In genomic region chr10:78748161-78748560, GRCm38 (mm10) we compare ENCODE assay signal across 18 mouse cellular contexts. TPM values are rescaled to one million over a fixed set of nuclear protein-coding genes. Genes with fewer than 3 reads are reported as not detected.
DNase-seq lines count a peak whose midpoint lies in the region; ATAC-seq lines count a peak whose summit lies in the region.
"Had no signal": no experiment of that assay in that cellular context is flagged by ENCODE, and none has a peak within 500 bp of the region (broad histone marks: within the 10 kb centered on the region; RNA-seq: fewer than 3 reads in every experiment).

No protein-coding gene starts in this region.

- 0 out of 2 replicates have a peak overlapping the region, but pooled peaks have one; percentile 63 for H3K4me2 ChIP-seq in forebrain, embryonic 12.5 days
- H3K4me2 ChIP-seq in forebrain, embryonic 11.5 days (ENCODE audit: low read depth, low read length, severe bottlenecking): no peak overlapping the region
- H3K4me2 ChIP-seq in midbrain, embryonic 11.5 days: no peak overlapping the region
- H3K4me2 ChIP-seq in limb, embryonic 13.5 days (replicated peaks): peak overlapping the region; percentile 74; the same call in 1 of the 2 replicates

- H3K9me3 ChIP-seq in forebrain, embryonic 12.5 days: no peaks in the 10 kb centered on the region
- no peaks in the 10 kb centered on the region for H3K9me3 ChIP-seq in forebrain, embryonic 11.5 days (ENCODE audit: control insufficient read depth, low read length)
- no peaks in the 10 kb centered on the region for H3K9me3 ChIP-seq in midbrain, embryonic 10.5 days (replicated peaks)
- no peaks in the 10 kb centered on the region for H3K9me3 ChIP-seq in midbrain, embryonic 11.5 days (ENCODE audit: control insufficient read depth, low read length)
- H3K9me3 ChIP-seq in limb, embryonic 13.5 days: no peaks in the 10 kb centered on the region
- H3K9me3 ChIP-seq: liver, embryonic 12.5 days had no signal

- no peak overlapping the region for H3K27ac ChIP-seq in forebrain, embryonic 12.5 days
- no peak overlapping the region for H3K27ac ChIP-seq in forebrain, embryonic 11.5 days (ENCODE audit: low read depth, low read length)
- no peak overlapping the region for H3K27ac ChIP-seq in midbrain, embryonic 10.5 days (replicated peaks)
- no peak overlapping the region for H3K27ac ChIP-seq in midbrain, embryonic 11.5 days (ENCODE audit: low read depth, low read length)
- H3K27ac ChIP-seq in limb, embryonic 13.5 days: no peak overlapping the region
- H3K27ac ChIP-seq: gastrocnemius, adult 2 months; liver, embryonic 12.5 days had no signal

- WGBS in forebrain, embryonic 12.5 days: 77% methylated on average over 13 of the region's 13 CpGs
- 78% methylated on average over 13 of the region's 13 CpGs for WGBS in forebrain, embryonic 11.5 days
- WGBS in midbrain, embryonic 10.5 days: 82% methylated on average over 13 of the region's 13 CpGs
- whole genome bisulfite sequencing in midbrain, embryonic 11.5 days: 78% methylated on average over 13 of the region's 13 CpGs
- WGBS in limb, embryonic 13.5 days: 85% methylated on average over 13 of the region's 13 CpGs

- no peak for DNase-seq in forebrain, embryonic 11.5 days (ENCODE audit: low spot score)
- no peak for DNase-seq in midbrain, embryonic 10.5 days (ENCODE audit: low spot score)
- DNase-seq in midbrain, embryonic 11.5 days (ENCODE audit: low spot score, missing footprints): no peak
- no peak for DNase-seq in adrenal gland, adult 18-20 months (ENCODE audit: low spot score in 2 of 2)
- no peak for DNase-seq in thymus, postnatal 0 days (ENCODE audit: low spot score)
- no peak for DNase-seq in yolk sac, embryonic 10.5 days (ENCODE audit: low spot score)
- DNase-seq: adrenal gland, adult 2 months; cerebellum, adult 8-10 months; gastrocnemius, adult 2 months; kidney, adult 2 months; thymus, adult 2 months had no signal

- H3K9ac ChIP-seq in forebrain, embryonic 12.5 days: no peak overlapping the region
- no peak overlapping the region for H3K9ac ChIP-seq in forebrain, embryonic 11.5 days (ENCODE audit: low read length)
- H3K9ac ChIP-seq in midbrain, embryonic 11.5 days (ENCODE audit: low read length): no peak overlapping the region
- no peak overlapping the region for H3K9ac ChIP-seq in limb, embryonic 13.5 days
- H3K9ac ChIP-seq: liver, embryonic 12.5 days had no signal

- H3K36me3 ChIP-seq in forebrain, embryonic 12.5 days (replicated peaks): no peaks in the 10 kb centered on the region
- H3K36me3 ChIP-seq in forebrain, embryonic 11.5 days (ENCODE audit: control insufficient read depth, insufficient read depth, low read length): no peaks in the 10 kb centered on the region
- H3K36me3 ChIP-seq in midbrain, embryonic 10.5 days: no peaks in the 10 kb centered on the region
- no peaks in the 10 kb centered on the region for H3K36me3 ChIP-seq in midbrain, embryonic 11.5 days (ENCODE audit: control insufficient read depth, insufficient read depth, low read length)
- no peaks in the 10 kb centered on the region for H3K36me3 ChIP-seq in limb, embryonic 13.5 days
- H3K36me3 ChIP-seq: liver, embryonic 12.5 days had no signal

- ATAC-seq in forebrain, embryonic 12.5 days (ENCODE audit: low FRiP score): no peak
- no peak for ATAC-seq in forebrain, embryonic 11.5 days (replicated peaks; ENCODE audit: low FRiP score)
- ATAC-seq in midbrain, embryonic 11.5 days (ENCODE audit: low FRiP score): no peak
- ATAC-seq in limb, embryonic 13.5 days (ENCODE audit: low FRiP score, low read depth): no peak
- ATAC-seq: liver, embryonic 12.5 days had no signal

- H3K27me3 ChIP-seq in forebrain, embryonic 12.5 days: 0 out of 2 replicates have a peak, but pooled peaks cover 4% of the 10 kb centered on the region
- H3K27me3 ChIP-seq in forebrain, embryonic 11.5 days (ENCODE audit: control insufficient read depth, insufficient read depth, low read length): 0 out of 2 replicates have a peak, but pooled peaks cover 2% of the 10 kb centered on the region
- H3K27me3 ChIP-seq in midbrain, embryonic 10.5 days (ENCODE audit: low read depth, poor library complexity, severe bottlenecking): peaks cover 27% of the 10 kb centered on the region
- no peaks in the 10 kb centered on the region for H3K27me3 ChIP-seq in midbrain, embryonic 11.5 days (ENCODE audit: control insufficient read depth, insufficient read depth, low read length)
- peaks cover 6% of the 10 kb centered on the region; the same call in 1 of the 2 replicates for H3K27me3 ChIP-seq in limb, embryonic 13.5 days

- H3K4me3 ChIP-seq in forebrain, embryonic 12.5 days (replicated peaks): no peak overlapping the region
- no peak overlapping the region for H3K4me3 ChIP-seq in forebrain, embryonic 11.5 days (ENCODE audit: low read depth, low read length)
- 0 out of 2 replicates have a peak overlapping the region, but pooled peaks have one; percentile 53 for H3K4me3 ChIP-seq in midbrain, embryonic 10.5 days
- H3K4me3 ChIP-seq in midbrain, embryonic 11.5 days (ENCODE audit: low read depth, low read length): no peak overlapping the region
- H3K4me3 ChIP-seq in limb, embryonic 13.5 days: no peak overlapping the region
- H3K4me3 ChIP-seq: liver, embryonic 12.5 days had no signal

- H3K4me1 ChIP-seq in forebrain, embryonic 12.5 days: peaks cover 17% of the 10 kb centered on the region
- H3K4me1 ChIP-seq in forebrain, embryonic 11.5 days (replicated peaks; ENCODE audit: control insufficient read depth, insufficient read depth, low read length): peaks cover 5% of the 10 kb centered on the region; the same call in 1 of the 2 replicates
- H3K4me1 ChIP-seq in midbrain, embryonic 10.5 days: peaks cover 26% of the 10 kb centered on the region
- peaks cover 6% of the 10 kb centered on the region for H3K4me1 ChIP-seq in midbrain, embryonic 11.5 days (ENCODE audit: control insufficient read depth, insufficient read depth, low read length)
- peaks cover 24% of the 10 kb centered on the region for H3K4me1 ChIP-seq in limb, embryonic 13.5 days

RNA-seq across cellular contexts. Expression of gene Ccdc105, which starts 4.7 kb away (rescaled TPM):
- polyA plus RNA-seq in forebrain, embryonic 12.5 days (2016; fragmentation: Nextera tagmentation; extraction: Ambion mirVana): 0.13 and 0.44 TPM in 2 replicates
- 0.15 and 0.20 TPM in 2 replicates for polyA plus RNA-seq in forebrain, embryonic 11.5 days (2014; fragmentation: Nextera tagmentation; extraction: Ambion mirVana)
- not detected in 2 replicates for polyA plus RNA-seq in midbrain, embryonic 10.5 days (2016; fragmentation: Nextera tagmentation; extraction: Ambion mirVana)
- polyA plus RNA-seq in midbrain, embryonic 11.5 days (2014; fragmentation: Nextera tagmentation; extraction: Ambion mirVana): 0.10 and 0.21 TPM in 2 replicates
- 0.19 and 0.32 TPM in 2 replicates for polyA plus RNA-seq in limb, embryonic 13.5 days (2015; fragmentation: Nextera tagmentation; extraction: Ambion mirVana)
- not detected for total RNA-seq in adrenal gland, adult 18-20 months (2021)
- not detected in 2 replicates for polyA plus RNA-seq in thymus, postnatal 0 days (2015; fragmentation: Nextera tagmentation; extraction: Ambion mirVana)
- total RNA-seq: adrenal gland, adult 2 months; gastrocnemius, adult 2 months; heart, adult 8-10 months; hematopoietic stem cell, adult 5-6 weeks; monocyte, adult 5-6 weeks had no signal
- polyA plus RNA-seq: kidney, adult 2 months; liver, embryonic 12.5 days had no signal

RNA-seq across cellular contexts. Expression of gene Casp14, which starts 30.1 kb away (rescaled TPM):
- not detected in 2 replicates for polyA plus RNA-seq in forebrain, embryonic 12.5 days (2016; fragmentation: Nextera tagmentation; extraction: Ambion mirVana)
- not detected in 2 replicates for polyA plus RNA-seq in forebrain, embryonic 11.5 days (2014; fragmentation: Nextera tagmentation; extraction: Ambion mirVana)
- not detected in 2 replicates for polyA plus RNA-seq in midbrain, embryonic 10.5 days (2016; fragmentation: Nextera tagmentation; extraction: Ambion mirVana)
- polyA plus RNA-seq in midbrain, embryonic 11.5 days (2014; fragmentation: Nextera tagmentation; extraction: Ambion mirVana): not detected in 2 replicates
- polyA plus RNA-seq in limb, embryonic 13.5 days (2015; fragmentation: Nextera tagmentation; extraction: Ambion mirVana): 0.56 and 0.73 TPM in 2 replicates
- total RNA-seq in adrenal gland, adult 18-20 months (2021): not detected
- polyA plus RNA-seq in thymus, postnatal 0 days (2015; fragmentation: Nextera tagmentation; extraction: Ambion mirVana): 0.14 and 0.20 TPM in 2 replicates
- total RNA-seq: adrenal gland, adult 2 months; gastrocnemius, adult 2 months; heart, adult 8-10 months; hematopoietic stem cell, adult 5-6 weeks; layer of hippocampus, adult 18-20 months; monocyte, adult 5-6 weeks had no signal
- polyA plus RNA-seq: adrenal gland, adult 2 months; kidney, adult 2 months; liver, embryonic 12.5 days had no signal

RNA-seq across cellular contexts. Expression of gene Slc1a6, which starts 32.1 kb away (rescaled TPM):
- 1.7 and 1.8 TPM in 2 replicates for polyA plus RNA-seq in forebrain, embryonic 12.5 days (2016; fragmentation: Nextera tagmentation; extraction: Ambion mirVana)
- polyA plus RNA-seq in forebrain, embryonic 11.5 days (2014; fragmentation: Nextera tagmentation; extraction: Ambion mirVana): 1.4 and 1.5 TPM in 2 replicates
- 1.7 and 2.0 TPM in 2 replicates for polyA plus RNA-seq in midbrain, embryonic 10.5 days (2016; fragmentation: Nextera tagmentation; extraction: Ambion mirVana)
- polyA plus RNA-seq in midbrain, embryonic 11.5 days (2014; fragmentation: Nextera tagmentation; extraction: Ambion mirVana): 1.1 TPM in 2 replicates
- 2.3 and 3.0 TPM in 2 replicates for polyA plus RNA-seq in limb, embryonic 13.5 days (2015; fragmentation: Nextera tagmentation; extraction: Ambion mirVana)
- not detected for total RNA-seq in adrenal gland, adult 18-20 months (2021)
- 0.09 and 0.14 TPM in 2 replicates for polyA plus RNA-seq in thymus, postnatal 0 days (2015; fragmentation: Nextera tagmentation; extraction: Ambion mirVana)
- total RNA-seq: gastrocnemius, adult 2 months; heart, adult 8-10 months; hematopoietic stem cell, adult 5-6 weeks; monocyte, adult 5-6 weeks had no signal
- polyA plus RNA-seq: thymus, adult 2 months had no signal

Comparison
In these comparisons a context has a peak if more than half of its experiments do, and no peak if none do; other contexts are left out.
1. H3K4me2 ChIP-seq: peak in forebrain, embryonic 12.5 days (single experiment) and limb, embryonic 13.5 days (single experiment); none in forebrain, embryonic 11.5 days (single experiment) and midbrain, embryonic 11.5 days (single experiment).